Mouse (Mus musculus) brown adipose tissue, adult 24 weeks (tissue): ENCODE data around the gene AI854703. TPM values are rescaled to one million over a fixed set of nuclear protein-coding genes. Genes with fewer than 3 reads are reported as not detected.

Experiments used
- H3K27ac ChIP-seq: fragments of 200-500 bp; replicated peaks from 2 replicates; pipeline ENCODE4 v1.5.1; 2012; ENCODE audit warnings: low read depth, mild to moderate bottlenecking, low read length
- H3K4me1 ChIP-seq: fragments of 200-500 bp; 2 replicates; pipeline ENCODE4 v1.6.1; 2012; ENCODE audit warnings: low read length, mixed read lengths; ENCODE audit not compliant: control insufficient read depth, insufficient read depth, insufficient read length
- H3K4me3 ChIP-seq: fragments of 200-500 bp; 2 replicates; pipeline ENCODE4 v1.5.1; 2012; ENCODE audit warnings: low read depth, mild to moderate bottlenecking, low read length, moderate library complexity; ENCODE audit not compliant: insufficient read depth
- polyA plus RNA-seq: library from polyadenylated mRNA; stranded (reverse); fragments of >200 nt; gene quantifications from 2 replicates; pipeline ENCODE4 v1.2.4, GENCODE M21; 2012; ENCODE audit not compliant: missing spikeins, insufficient read depth, insufficient read length

The AI854703 gene
- polyA plus RNA-seq, 1 experiment: 2.9 TPM

GRCm38 (mm10) chr6:48664750-48665149 is 38.2 kb downstream of the AI854703 start:
- Histone ChIP-seq H3K4me3 (no peak overlapping the region), H3K4me1 (no peaks in the 10 kb centered on the region), H3K27ac (no peak overlapping the region)

- H3K4me1 ChIP-seq: no peaks in the 10 kb centered on the region
- no peak overlapping the region for H3K27ac ChIP-seq
- H3K4me3 ChIP-seq: no peak overlapping the region
Observed at GRCm38 (mm10) chr6:48665471-48665870, 38.9 kb downstream of the AI854703 start.

- no peaks in the 10 kb centered on the region for H3K4me1 ChIP-seq
- H3K27ac ChIP-seq: no peak overlapping the region
Observed at GRCm38 (mm10) chr6:48666159-48666586, 39.6 kb downstream of the AI854703 start.

GRCm38 (mm10) chr6:48668022-48668421 is 41.5 kb downstream of the AI854703 start:
- no peaks in the 10 kb centered on the region for H3K4me1 ChIP-seq
- no peak overlapping the region for H3K4me3 ChIP-seq
- H3K27ac ChIP-seq: no peak overlapping the region

More at GRCm38 (mm10) chr6:48666159-48666586, 39.6 kb downstream of the AI854703 start:
- no peak overlapping the region for H3K4me3 ChIP-seq

- Histone ChIP-seq H3K27ac (no peak overlapping the region), H3K4me3 (no peak overlapping the region), H3K4me1 (no peaks in the 10 kb centered on the region)
Observed at GRCm38 (mm10) chr6:48669446-48669969, 42.9 kb downstream of the AI854703 start.

- Histone ChIP-seq H3K4me3 (no peak overlapping the region), H3K4me1 (no peaks in the 10 kb centered on the region), H3K27ac (no peak overlapping the region)
Observed at GRCm38 (mm10) chr6:48674291-48675058, 47.9 kb downstream of the AI854703 start.

GRCm38 (mm10) chr6:48675400-48675930 is 48.9 kb downstream of the AI854703 start:
- peak overlapping the region; percentile 47 for H3K27ac ChIP-seq
- H3K4me1 ChIP-seq: peaks cover 3% of the 10 kb centered on the region; the same call in 1 of the 2 replicates
- peak overlapping the region; percentile 74 for H3K4me3 ChIP-seq

- Histone ChIP-seq H3K4me3 (peak within 1 kb of the TSS; percentile 74), H3K27ac (peak within 1 kb of the TSS; percentile 92), H3K4me1 (peaks cover 4% of the 10 kb centered on the region; the same call in 1 of the 2 replicates)
Observed at GRCm38 (mm10) chr6:48675931-48676859, 49.6 kb downstream of the AI854703 start, which contains the start of gene Gimap9. TSS of gene Gimap9 (plus strand) at chr6:48676129.

- Histone ChIP-seq H3K4me1 (peaks cover 5% of the 10 kb centered on the region; the same call in 1 of the 2 replicates), H3K4me3 (peak overlapping the region; percentile 38), H3K27ac (no peak overlapping the region)
Observed at GRCm38 (mm10) chr6:48676860-48677415, 50.4 kb downstream of the AI854703 start.

GRCm38 (mm10) chr6:48677492-48678345 is 51.2 kb downstream of the AI854703 start:
- H3K27ac ChIP-seq: peak overlapping the region; percentile 30; the same call in 1 of the 2 replicates
- no peak overlapping the region; the same call in 1 of the 2 replicates for H3K4me3 ChIP-seq
- H3K4me1 ChIP-seq: peaks cover 8% of the 10 kb centered on the region; the same call in 1 of the 2 replicates

- Histone ChIP-seq H3K4me1 (peaks cover 10% of the 10 kb centered on the region; the same call in 1 of the 2 replicates), H3K4me3 (no peak overlapping the region)
Observed at GRCm38 (mm10) chr6:48678391-48678790, 51.8 kb downstream of the AI854703 start.

GRCm38 (mm10) chr6:48679701-48680100 is 53.1 kb downstream of the AI854703 start:
- peak overlapping the region; percentile 12; the same call in 1 of the 2 replicates for H3K27ac ChIP-seq

More at GRCm38 (mm10) chr6:48678391-48678790, 51.8 kb downstream of the AI854703 start:
- no peak overlapping the region for H3K27ac ChIP-seq

GRCm38 (mm10) chr6:48680421-48680820 is 53.9 kb downstream of the AI854703 start:
- Histone ChIP-seq H3K4me3 (no peak overlapping the region), H3K4me1 (peaks cover 10% of the 10 kb centered on the region; the same call in 1 of the 2 replicates), H3K27ac (peak overlapping the region; percentile 65)

More at GRCm38 (mm10) chr6:48679701-48680100, 53.1 kb downstream of the AI854703 start:
- Histone ChIP-seq H3K4me1 (peaks cover 10% of the 10 kb centered on the region; the same call in 1 of the 2 replicates), H3K4me3 (no peak overlapping the region)
